Mouse (Mus musculus) hindbrain, embryonic 14.5 days (tissue): Measurements from ENCODE around the gene Fnbp1l. TPM values are rescaled to one million over a fixed set of nuclear protein-coding genes. Genes with fewer than 3 reads are reported as not detected.

Experiments
- ATAC-seq: fragments of 200-750 bp; cut with Nextera tagmentation; 2 replicates; pipeline ENCODE4 v1.8.0; 2017; ENCODE audit warnings: moderate number of reproducible peaks, mild to moderate bottlenecking, moderate TSS enrichment, moderate library complexity; ENCODE audit not compliant: low FRiP score
- DNase-seq: peaks from one replicate; pipeline ENCODE4 v3.0.0-alpha.2; 2015; ENCODE audit warnings: low spot score
- H3K27ac ChIP-seq: fragments of 300-500 bp; sonication (generic); 2 replicates; pipeline ENCODE4 v1.5.1; 2014; ENCODE audit warnings: mild to moderate bottlenecking, moderate library complexity
- H3K27me3 ChIP-seq: fragments of 300-500 bp; sonication (generic); 2 replicates; pipeline ENCODE4 v1.6.1; 2014; ENCODE audit warnings: mild to moderate bottlenecking, low read length, mixed read lengths; ENCODE audit not compliant: control insufficient read depth, insufficient read depth
- H3K36me3 ChIP-seq: fragments of 300-500 bp; sonication (generic); replicated peaks from 2 replicates; pipeline ENCODE4 v1.6.1; 2014; ENCODE audit not compliant: control insufficient read depth, insufficient read depth
- H3K4me1 ChIP-seq: fragments of 300-500 bp; sonication (generic); replicated peaks from 2 replicates; pipeline ENCODE4 v1.6.1; 2014; ENCODE audit warnings: antibody characterized with exemption, low read length, mixed read lengths; ENCODE audit not compliant: control insufficient read depth, insufficient read depth
- H3K4me2 ChIP-seq: fragments of 300-500 bp; sonication (generic); replicated peaks from 2 replicates; pipeline ENCODE4 v1.6.1; 2014; ENCODE audit warnings: mild to moderate bottlenecking, moderate library complexity
- H3K4me3 ChIP-seq: fragments of 300-500 bp; sonication (generic); replicated peaks from 2 replicates; pipeline ENCODE4 v1.5.1; 2014; ENCODE audit warnings: mild to moderate bottlenecking, low read length
- H3K9ac ChIP-seq: fragments of 300-500 bp; sonication (generic); 2 replicates; pipeline ENCODE4 v1.6.1; 2014
- H3K9me3 ChIP-seq: fragments of 300-500 bp; sonication (generic); 2 replicates; pipeline ENCODE4 v1.6.1; 2016; ENCODE audit warnings: low read length; ENCODE audit not compliant: control insufficient read depth
- WGBS: fragments of 180-500 bp; shearing (Covaris S2); extraction: QIAGEN DNeasy Blood & Tissue Kit; methylation state at CpG from one replicate; pipeline ENCODE4 v1.1.7; 2014; 5-methylcytosine and 5-hydroxymethylcytosine counted together
- polyA plus RNA-seq: library from polyadenylated mRNA; unstranded; fragments of >200 nt; fragmentation: Nextera tagmentation; extraction: Ambion mirVana; gene quantifications from 2 replicates; pipeline ENCODE4 v1.2.1, GENCODE M21; 2014

The Fnbp1l gene
- polyA plus RNA-seq, 1 experiment from 2014 or later, result 209 TPM

- H3K27ac ChIP-seq, result no peak overlapping the region
- DNase-seq (no peak), ATAC-seq (no peak)
- 0 out of 2 replicates have a peak, but pooled peaks cover 10% of the 10 kb centered on the region for H3K4me1 ChIP-seq
- no peaks in the 10 kb centered on the region for H3K9me3 ChIP-seq
- 63% methylated on average over 3 of the region's 3 CpGs for WGBS
- H3K36me3 ChIP-seq, result peaks cover 30% of the 10 kb centered on the region
- H3K9ac ChIP-seq, result no peak overlapping the region
- H3K4me3 ChIP-seq, result no peak overlapping the region
- no peaks in the 10 kb centered on the region for H3K27me3 ChIP-seq
- H3K4me2 ChIP-seq, result no peak overlapping the region
These were observed 32.4 kb downstream of the Fnbp1l start for GRCm38 (mm10) chr3:122586918-122587641.

DNA sequence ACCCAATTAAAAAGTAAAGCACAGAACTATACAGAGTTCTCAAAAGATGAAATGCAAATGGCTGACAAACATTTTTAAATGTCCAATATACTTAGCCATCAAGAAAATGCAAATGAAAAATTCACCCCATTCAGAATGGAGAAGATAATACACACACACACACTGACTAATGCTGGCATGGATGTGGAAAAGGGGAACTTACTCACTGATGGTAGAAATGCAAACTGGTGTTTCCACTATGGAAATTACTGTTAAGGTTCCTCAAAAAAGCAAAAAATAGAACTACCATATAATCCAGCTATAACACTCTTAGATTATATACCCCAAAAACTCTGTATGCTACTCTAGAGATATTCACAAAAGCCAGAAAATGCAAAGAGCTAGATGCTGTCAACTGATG, 42.2 kb downstream of the Fnbp1l start:
- H3K9ac ChIP-seq, result no peak overlapping the region
- no peak overlapping the region for H3K27ac ChIP-seq
- no peak overlapping the region for H3K4me3 ChIP-seq
- H3K27me3 ChIP-seq, result no peaks in the 10 kb centered on the region
- H3K4me2 ChIP-seq, result no peak overlapping the region
- ATAC-seq (no peak), DNase-seq (no peak)
- 0 out of 2 replicates have a peak, but pooled peaks cover 5% of the 10 kb centered on the region for H3K4me1 ChIP-seq
- H3K36me3 ChIP-seq, result peaks cover 7% of the 10 kb centered on the region; the same call in 1 of the 2 replicates
- no peaks in the 10 kb centered on the region; the same call in 1 of the 2 replicates for H3K9me3 ChIP-seq

DNA sequence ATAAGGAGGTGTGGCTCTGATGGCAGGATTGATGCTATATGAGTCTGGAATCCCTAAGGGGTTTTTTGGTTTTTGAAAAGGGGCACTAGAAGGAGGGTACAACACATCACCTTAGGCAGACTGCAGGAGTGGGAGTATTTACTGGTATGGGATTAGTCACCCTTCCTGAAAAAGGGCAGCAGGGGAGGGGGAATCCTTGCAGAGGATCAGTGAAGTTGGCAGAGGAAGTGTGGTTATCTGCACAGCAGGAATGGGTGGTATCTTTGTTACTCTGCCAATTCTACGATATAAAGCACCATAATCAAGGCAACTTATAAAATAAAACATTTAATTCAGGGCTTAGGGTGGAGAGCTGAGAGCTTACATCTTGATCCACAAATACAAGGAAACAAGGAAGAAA, 44.6 kb downstream of the Fnbp1l start:
- H3K4me1 ChIP-seq, result peaks cover 5% of the 10 kb centered on the region; the same call in 1 of the 2 replicates
- H3K27ac ChIP-seq, result no peak overlapping the region
- no peak overlapping the region for H3K4me3 ChIP-seq
- no peaks in the 10 kb centered on the region; the same call in 1 of the 2 replicates for H3K9me3 ChIP-seq
- H3K9ac ChIP-seq, result no peak overlapping the region
- H3K4me2 ChIP-seq, result no peak overlapping the region
- 80% methylated on average over 1 of the region's 1 CpGs for WGBS
- no peak for ATAC-seq
- no peaks in the 10 kb centered on the region for H3K27me3 ChIP-seq
- peaks cover 12% of the 10 kb centered on the region for H3K36me3 ChIP-seq
- DNase-seq, result no peak

DNA sequence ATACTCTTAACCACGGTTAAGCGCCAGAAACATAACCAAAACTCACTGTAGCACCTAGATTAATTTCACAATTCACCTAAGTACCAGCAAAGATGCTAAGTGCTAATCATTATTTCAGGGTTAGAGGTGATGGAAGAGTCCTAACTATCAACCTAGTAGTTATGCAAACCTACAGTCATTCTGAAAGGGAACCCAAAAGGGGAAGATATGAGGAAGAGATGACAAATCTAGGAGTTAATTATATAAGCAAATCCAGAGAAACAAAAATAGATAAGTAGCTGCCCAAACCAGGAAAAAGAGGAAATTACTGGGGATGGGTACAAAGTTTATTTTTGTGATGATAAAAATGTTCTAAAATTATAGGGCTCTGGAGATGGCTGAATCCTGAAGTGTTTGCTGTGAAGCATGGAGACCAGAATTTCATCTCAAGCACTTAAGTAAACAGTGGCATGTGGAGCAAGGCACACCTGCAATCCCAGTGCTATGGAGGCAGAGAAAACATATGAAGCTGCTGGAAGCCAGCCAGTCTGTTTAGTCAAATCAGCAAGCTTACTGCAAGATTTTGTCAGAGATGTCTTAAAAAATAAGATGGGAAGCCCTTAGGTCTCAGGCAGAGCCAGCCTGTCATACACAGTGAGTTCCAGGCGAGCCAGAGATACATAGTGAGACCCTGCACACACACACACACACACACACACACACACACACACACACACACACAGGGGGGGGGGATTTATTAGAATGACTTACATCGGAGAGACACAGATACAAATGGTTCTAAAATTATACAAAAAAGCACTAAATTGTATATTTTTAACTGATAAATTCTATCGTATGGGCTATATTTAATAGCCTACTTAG, 45.9 kb downstream of the Fnbp1l start:
- Histone ChIP-seq H3K9me3 (no peaks in the 10 kb centered on the region; the same call in 1 of the 2 replicates), H3K9ac (no peak overlapping the region), H3K4me1 (peaks cover 5% of the 10 kb centered on the region; the same call in 1 of the 2 replicates), H3K27ac (no peak overlapping the region), H3K27me3 (no peaks in the 10 kb centered on the region), H3K4me2 (no peak overlapping the region), H3K36me3 (peaks cover 14% of the 10 kb centered on the region), H3K4me3 (no peak overlapping the region)
- WGBS, result 90% methylated on average over 5 of the region's 5 CpGs
- DNase-seq, result no peak
- ATAC-seq, result no peak

DNA sequence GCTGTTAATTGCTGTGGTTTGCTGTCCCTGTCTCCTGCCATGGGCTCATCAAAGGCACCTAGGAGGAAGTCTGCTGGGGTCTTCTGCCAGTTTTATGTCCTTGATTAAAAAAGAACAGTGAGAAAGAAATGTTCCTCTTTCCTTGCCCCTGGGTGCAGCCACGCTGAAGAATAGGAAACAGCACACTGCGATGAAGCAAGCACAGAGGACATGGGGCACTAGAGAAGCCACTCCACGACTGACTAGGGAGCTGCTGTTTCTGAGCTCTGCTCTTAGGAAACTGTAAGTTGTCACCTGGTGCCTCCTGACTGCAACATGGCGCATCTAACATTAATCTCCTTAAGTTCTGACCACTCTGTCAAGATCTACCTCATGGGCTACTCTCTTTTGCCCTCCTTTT, 53.0 kb downstream of the Fnbp1l start:
- DNase-seq (no peak), ATAC-seq (no peak)
- Histone ChIP-seq H3K9ac (no peak overlapping the region), H3K27me3 (no peaks in the 10 kb centered on the region), H3K4me2 (no peak overlapping the region), H3K9me3 (no peaks in the 10 kb centered on the region), H3K36me3 (peaks cover 36% of the 10 kb centered on the region), H3K4me1 (no peaks in the 10 kb centered on the region), H3K27ac (no peak overlapping the region), H3K4me3 (no peak overlapping the region)
- 81% methylated on average over 4 of the region's 4 CpGs for WGBS

GRCm38 (mm10) chr3:122566112-122566511, 53.4 kb downstream of the Fnbp1l start:
- no peak overlapping the region for H3K4me2 ChIP-seq
- ATAC-seq (no peak), DNase-seq (no peak)
- H3K9me3 ChIP-seq, result no peaks in the 10 kb centered on the region
- no peaks in the 10 kb centered on the region for H3K27me3 ChIP-seq
- peaks cover 40% of the 10 kb centered on the region for H3K36me3 ChIP-seq
- WGBS, result 68% methylated on average over 3 of the region's 3 CpGs
- H3K9ac ChIP-seq, result no peak overlapping the region
- H3K4me3 ChIP-seq, result no peak overlapping the region
- H3K4me1 ChIP-seq, result no peaks in the 10 kb centered on the region
- H3K27ac ChIP-seq, result no peak overlapping the region

- Histone ChIP-seq H3K4me2 (no peak overlapping the region), H3K4me1 (no peaks in the 10 kb centered on the region), H3K9ac (no peak overlapping the region), H3K4me3 (no peak overlapping the region), H3K27ac (no peak overlapping the region), H3K36me3 (peaks cover 44% of the 10 kb centered on the region), H3K9me3 (no peaks in the 10 kb centered on the region), H3K27me3 (no peaks in the 10 kb centered on the region)
- DNase-seq, result no peak
- no peak for ATAC-seq
- 54% methylated on average over 7 of the region's 7 CpGs for WGBS
These were observed 54.2 kb downstream of the Fnbp1l start for GRCm38 (mm10) chr3:122565285-122565684.

GRCm38 (mm10) chr3:122557766-122558165, 61.7 kb downstream of the Fnbp1l start:
- no peak for ATAC-seq
- Histone ChIP-seq H3K27me3 (no peaks in the 10 kb centered on the region), H3K27ac (no peak overlapping the region), H3K9me3 (no peaks in the 10 kb centered on the region), H3K36me3 (peaks cover 40% of the 10 kb centered on the region), H3K9ac (no peak overlapping the region), H3K4me1 (no peaks in the 10 kb centered on the region), H3K4me2 (no peak overlapping the region), H3K4me3 (no peak overlapping the region)
- WGBS, result 46% methylated on average over 2 of the region's 2 CpGs
- no peak for DNase-seq

- no peak overlapping the region for H3K4me2 ChIP-seq
- no peaks in the 10 kb centered on the region for H3K4me1 ChIP-seq
- H3K27ac ChIP-seq, result no peak overlapping the region
- no peak for DNase-seq
- H3K9ac ChIP-seq, result no peak overlapping the region
- ATAC-seq, result no peak
- peaks cover 39% of the 10 kb centered on the region for H3K36me3 ChIP-seq
- H3K27me3 ChIP-seq, result no peaks in the 10 kb centered on the region
- no peak overlapping the region for H3K4me3 ChIP-seq
- no peaks in the 10 kb centered on the region for H3K9me3 ChIP-seq
- WGBS, result 98% methylated on average over 3 of the region's 3 CpGs
These were observed 68.3 kb downstream of the Fnbp1l start for GRCm38 (mm10) chr3:122551174-122551573.
